Mouse (Mus musculus): ENCODE results near the gene Ndfip2. TPM values are rescaled to one million over a fixed set of nuclear protein-coding genes. Genes with fewer than 3 reads are reported as not detected.

Ndfip2 gene
- polyA plus RNA-seq, 1 experiment: 34.4 TPM

- no peak overlapping the region for H3K4me3 ChIP-seq (ENCODE audit: low read depth, low read length)
- no peaks in the 10 kb centered on the region for H3K36me3 ChIP-seq (ENCODE audit: control insufficient read depth, insufficient read depth, low read length, poor library complexity, severe bottlenecking)
- H3K9me3 ChIP-seq (replicated peaks; ENCODE audit: control insufficient read depth, insufficient read depth, low read length, poor library complexity, severe bottlenecking): no peaks in the 10 kb centered on the region
- TF ChIP-seq CTCF (IDR thresholded peaks at IDR 0.05; ENCODE audit: low read depth, low read length): no peak
- no peak for TF ChIP-seq POLR2A (IDR thresholded peaks at IDR 0.05; ENCODE audit: insufficient read depth, low read length)
- TF ChIP-seq EP300 (IDR thresholded peaks at IDR 0.05; ENCODE audit: insufficient read depth, low read depth, low read length): no peak
- no peaks in the 10 kb centered on the region for H3K27me3 ChIP-seq (ENCODE audit: control insufficient read depth, insufficient read depth, low read length, poor library complexity, severe bottlenecking)
- H3K4me1 ChIP-seq (ENCODE audit: control insufficient read depth, insufficient read depth, low read length): no peaks in the 10 kb centered on the region
- no peak overlapping the region for H3K27ac ChIP-seq (ENCODE audit: insufficient read depth, low read length)
- H3K9ac ChIP-seq (ENCODE audit: low read depth, poor library complexity, severe bottlenecking): no peak overlapping the region
Observed at GRCm38 (mm10) chr14:105322829-105323228, 64.5 kb downstream of the Ndfip2 start.

GRCm38 (mm10) chr14:105323448-105323847, 65.1 kb downstream of the Ndfip2 start:
- no peak overlapping the region for H3K9ac ChIP-seq (ENCODE audit: low read depth, poor library complexity, severe bottlenecking)
- no peaks in the 10 kb centered on the region for H3K36me3 ChIP-seq (ENCODE audit: control insufficient read depth, insufficient read depth, low read length, poor library complexity, severe bottlenecking)
- H3K27ac ChIP-seq (ENCODE audit: insufficient read depth, low read length): no peak overlapping the region
- H3K27me3 ChIP-seq (ENCODE audit: control insufficient read depth, insufficient read depth, low read length, poor library complexity, severe bottlenecking): no peaks in the 10 kb centered on the region
- no peak for TF ChIP-seq EP300 (IDR thresholded peaks at IDR 0.05; ENCODE audit: insufficient read depth, low read depth, low read length)
- TF ChIP-seq CTCF (IDR thresholded peaks at IDR 0.05; ENCODE audit: low read depth, low read length): no peak
- TF ChIP-seq POLR2A (IDR thresholded peaks at IDR 0.05; ENCODE audit: insufficient read depth, low read length): no peak
- no peaks in the 10 kb centered on the region for H3K9me3 ChIP-seq (replicated peaks; ENCODE audit: control insufficient read depth, insufficient read depth, low read length, poor library complexity, severe bottlenecking)
- no peaks in the 10 kb centered on the region for H3K4me1 ChIP-seq (ENCODE audit: control insufficient read depth, insufficient read depth, low read length)
- no peak overlapping the region for H3K4me3 ChIP-seq (ENCODE audit: low read depth, low read length)

- Histone ChIP-seq H3K9me3 (replicated peaks; ENCODE audit: control insufficient read depth, insufficient read depth, low read length, poor library complexity, severe bottlenecking) (no peaks in the 10 kb centered on the region), H3K27me3 (ENCODE audit: control insufficient read depth, insufficient read depth, low read length, poor library complexity, severe bottlenecking) (no peaks in the 10 kb centered on the region), H3K4me3 (ENCODE audit: low read depth, low read length) (no peak overlapping the region), H3K36me3 (ENCODE audit: control insufficient read depth, insufficient read depth, low read length, poor library complexity, severe bottlenecking) (no peaks in the 10 kb centered on the region), H3K4me1 (ENCODE audit: control insufficient read depth, insufficient read depth, low read length) (no peaks in the 10 kb centered on the region), H3K27ac (ENCODE audit: insufficient read depth, low read length) (no peak overlapping the region), H3K9ac (ENCODE audit: low read depth, poor library complexity, severe bottlenecking) (no peak overlapping the region)
- TF ChIP-seq EP300 (IDR thresholded peaks at IDR 0.05; ENCODE audit: insufficient read depth, low read depth, low read length) (no peak), CTCF (IDR thresholded peaks at IDR 0.05; ENCODE audit: low read depth, low read length) (no peak), POLR2A (IDR thresholded peaks at IDR 0.05; ENCODE audit: insufficient read depth, low read length) (no peak)
Observed at GRCm38 (mm10) chr14:105328397-105329302, 70.3 kb downstream of the Ndfip2 start.

- Histone ChIP-seq H3K9me3 (replicated peaks; ENCODE audit: control insufficient read depth, insufficient read depth, low read length, poor library complexity, severe bottlenecking) (no peaks in the 10 kb centered on the region), H3K4me3 (ENCODE audit: low read depth, low read length) (no peak overlapping the region), H3K27ac (ENCODE audit: insufficient read depth, low read length) (no peak overlapping the region), H3K4me1 (ENCODE audit: control insufficient read depth, insufficient read depth, low read length) (no peaks in the 10 kb centered on the region), H3K36me3 (ENCODE audit: control insufficient read depth, insufficient read depth, low read length, poor library complexity, severe bottlenecking) (no peaks in the 10 kb centered on the region), H3K27me3 (ENCODE audit: control insufficient read depth, insufficient read depth, low read length, poor library complexity, severe bottlenecking) (no peaks in the 10 kb centered on the region; the same call in 1 of the 2 replicates), H3K9ac (ENCODE audit: low read depth, poor library complexity, severe bottlenecking) (no peak overlapping the region)
- TF ChIP-seq EP300 (IDR thresholded peaks at IDR 0.05; ENCODE audit: insufficient read depth, low read depth, low read length) (no peak), CTCF (IDR thresholded peaks at IDR 0.05; ENCODE audit: low read depth, low read length) (no peak), POLR2A (IDR thresholded peaks at IDR 0.05; ENCODE audit: insufficient read depth, low read length) (no peak)
Observed at GRCm38 (mm10) chr14:105333475-105334094, 75.2 kb downstream of the Ndfip2 start.

GRCm38 (mm10) chr14:105341765-105342164, 83.4 kb downstream of the Ndfip2 start:
- H3K4me3 ChIP-seq (ENCODE audit: low read depth, low read length): no peak overlapping the region
- TF ChIP-seq POLR2A (IDR thresholded peaks at IDR 0.05; ENCODE audit: insufficient read depth, low read length) (no peak), CTCF (IDR thresholded peaks at IDR 0.05; ENCODE audit: low read depth, low read length) (no peak), EP300 (IDR thresholded peaks at IDR 0.05; ENCODE audit: insufficient read depth, low read depth, low read length) (no peak)
- H3K4me1 ChIP-seq (ENCODE audit: control insufficient read depth, insufficient read depth, low read length): no peaks in the 10 kb centered on the region
- H3K27me3 ChIP-seq (ENCODE audit: control insufficient read depth, insufficient read depth, low read length, poor library complexity, severe bottlenecking): no peaks in the 10 kb centered on the region; the same call in 1 of the 2 replicates
- no peak overlapping the region for H3K9ac ChIP-seq (ENCODE audit: low read depth, poor library complexity, severe bottlenecking)
- no peaks in the 10 kb centered on the region for H3K36me3 ChIP-seq (ENCODE audit: control insufficient read depth, insufficient read depth, low read length, poor library complexity, severe bottlenecking)
- H3K27ac ChIP-seq (ENCODE audit: insufficient read depth, low read length): no peak overlapping the region
- H3K9me3 ChIP-seq (replicated peaks; ENCODE audit: control insufficient read depth, insufficient read depth, low read length, poor library complexity, severe bottlenecking): no peaks in the 10 kb centered on the region

- Histone ChIP-seq H3K4me3 (ENCODE audit: low read depth, low read length) (no peak overlapping the region), H3K27ac (ENCODE audit: insufficient read depth, low read length) (no peak overlapping the region), H3K9me3 (replicated peaks; ENCODE audit: control insufficient read depth, insufficient read depth, low read length, poor library complexity, severe bottlenecking) (no peaks in the 10 kb centered on the region), H3K4me1 (ENCODE audit: control insufficient read depth, insufficient read depth, low read length) (no peaks in the 10 kb centered on the region), H3K27me3 (ENCODE audit: control insufficient read depth, insufficient read depth, low read length, poor library complexity, severe bottlenecking) (no peaks in the 10 kb centered on the region), H3K36me3 (ENCODE audit: control insufficient read depth, insufficient read depth, low read length, poor library complexity, severe bottlenecking) (no peaks in the 10 kb centered on the region), H3K9ac (ENCODE audit: low read depth, poor library complexity, severe bottlenecking) (no peak overlapping the region)
- TF ChIP-seq CTCF (IDR thresholded peaks at IDR 0.05; ENCODE audit: low read depth, low read length): no peak
- TF ChIP-seq POLR2A (IDR thresholded peaks at IDR 0.05; ENCODE audit: insufficient read depth, low read length): no peak
- TF ChIP-seq EP300 (IDR thresholded peaks at IDR 0.05; ENCODE audit: insufficient read depth, low read depth, low read length): no peak
Observed at GRCm38 (mm10) chr14:105354121-105354520, 95.7 kb downstream of the Ndfip2 start.

Other genes with a start within 250 kb of the Ndfip2 start
- gene Rbm26, start 81.2 kb upstream of the Ndfip2 start, polyA plus RNA-seq (2011; ENCODE audit: insufficient read depth, insufficient read length, low read depth, missing spikeins): 156 and 173 TPM in 2 replicates

All from ES-Bruce4 (cell line).